Mouse (Mus musculus) adrenal gland, adult 2 months (tissue): ENCODE results near the gene Ddhd1. TPM values are rescaled to one million over a fixed set of nuclear protein-coding genes. Genes with fewer than 3 reads are reported as not detected.

ENCODE experiments used
- DNase-seq: peaks from one replicate; pipeline ENCODE4 v3.0.0; 2021
- polyA plus RNA-seq: library from polyadenylated mRNA; depleted of rRNA; stranded (reverse); fragments of >200 nt; gene quantifications from 2 replicates; pipeline ENCODE4 v1.2.3, GENCODE M21; 2012
- total RNA-seq, 2 experiments: library from RNA; stranded (reverse); gene quantifications; 2 replicates each; pipeline ENCODE4 v1.2.3; 2021

The Ddhd1 gene
- total and polyA plus RNA-seq, 3 experiments, result 8.3 to 20.9 (median 19.9) TPM

- DNase-seq, result no peak
These were observed 13.2 kb downstream of the Ddhd1 start for GRCm38 (mm10) chr14:45644786-45645185.

GRCm38 (mm10) chr14:45644202-45644601, 13.7 kb downstream of the Ddhd1 start:
- no peak for DNase-seq

- DNase-seq, result no peak
These were observed 14.5 kb downstream of the Ddhd1 start for GRCm38 (mm10) chr14:45643461-45643860.

GRCm38 (mm10) chr14:45642795-45643194, 15.1 kb downstream of the Ddhd1 start:
- no peak for DNase-seq

- DNase-seq, result no peak
These were observed 15.7 kb downstream of the Ddhd1 start for GRCm38 (mm10) chr14:45642217-45642616.

- no peak for DNase-seq
These were observed 19.2 kb downstream of the Ddhd1 start for GRCm38 (mm10) chr14:45638717-45639116.

GRCm38 (mm10) chr14:45635496-45635895, 22.4 kb downstream of the Ddhd1 start:
- DNase-seq, result no peak

- DNase-seq, result no peak
These were observed 25.0 kb downstream of the Ddhd1 start for GRCm38 (mm10) chr14:45632756-45633537.

- DNase-seq, result no peak
These were observed 27.4 kb downstream of the Ddhd1 start for GRCm38 (mm10) chr14:45630544-45630943.

GRCm38 (mm10) chr14:45629938-45630337, 28.0 kb downstream of the Ddhd1 start:
- DNase-seq, result no peak

- no peak for DNase-seq
These were observed 39.6 kb downstream of the Ddhd1 start for GRCm38 (mm10) chr14:45618351-45618750.

- no peak for DNase-seq
These were observed 41.4 kb downstream of the Ddhd1 start for GRCm38 (mm10) chr14:45616526-45616925.

GRCm38 (mm10) chr14:45615776-45616175, 42.2 kb downstream of the Ddhd1 start:
- DNase-seq, result no peak

GRCm38 (mm10) chr14:45614822-45615221, 43.1 kb downstream of the Ddhd1 start:
- DNase-seq, result peak; percentile 5

- DNase-seq, result no peak
These were observed 43.5 kb downstream of the Ddhd1 start for GRCm38 (mm10) chr14:45614406-45614805.

GRCm38 (mm10) chr14:45611654-45612053, 46.3 kb downstream of the Ddhd1 start:
- no peak for DNase-seq

- DNase-seq, result no peak
These were observed 55.9 kb downstream of the Ddhd1 start for GRCm38 (mm10) chr14:45602002-45602401.

GRCm38 (mm10) chr14:45600587-45600986, 57.4 kb downstream of the Ddhd1 start:
- no peak for DNase-seq

GRCm38 (mm10) chr14:45597855-45598254, 60.1 kb downstream of the Ddhd1 start:
- DNase-seq, result no peak

GRCm38 (mm10) chr14:45593261-45593660, 64.7 kb downstream of the Ddhd1 start:
- DNase-seq, result no peak

- DNase-seq, result no peak
These were observed 69.5 kb downstream of the Ddhd1 start for GRCm38 (mm10) chr14:45588403-45588802.

- no peak for DNase-seq
These were observed 70.4 kb downstream of the Ddhd1 start for GRCm38 (mm10) chr14:45587536-45587935.

- DNase-seq, result no peak
These were observed 74.4 kb downstream of the Ddhd1 start for GRCm38 (mm10) chr14:45583494-45584027.
